Mouse (Mus musculus) layer of hippocampus, adult 18-20 months (tissue): Measurements from ENCODE around the gene Rif1. TPM values are rescaled to one million over a fixed set of nuclear protein-coding genes. Genes with fewer than 3 reads are reported as not detected.

ENCODE experiments used
- DNase-seq, 2 experiments: peaks; one replicate each; pipeline ENCODE4 v3.0.0; 2022; ENCODE audit warnings: low spot score in 2 of 2
- long read RNA-seq: library from polyadenylated mRNA; stranded (forward); transcript quantifications from one replicate; pipeline ENCODE4 v2.0.0, GENCODE M21; 2021
- total RNA-seq, 2 experiments: library from RNA; stranded (reverse); gene quantifications; 2 replicates each; pipeline ENCODE4 v1.2.3; 2021

The Rif1 gene
- 10 to 100 TPM; 27.0 to 28.6 TPM for total RNA-seq
- long read RNA-seq, partial matches to known transcripts = 1 of 7 reads
- long read RNA-seq, other reads (novel, unspliced or antisense) = 6 of 7 reads

DNA sequence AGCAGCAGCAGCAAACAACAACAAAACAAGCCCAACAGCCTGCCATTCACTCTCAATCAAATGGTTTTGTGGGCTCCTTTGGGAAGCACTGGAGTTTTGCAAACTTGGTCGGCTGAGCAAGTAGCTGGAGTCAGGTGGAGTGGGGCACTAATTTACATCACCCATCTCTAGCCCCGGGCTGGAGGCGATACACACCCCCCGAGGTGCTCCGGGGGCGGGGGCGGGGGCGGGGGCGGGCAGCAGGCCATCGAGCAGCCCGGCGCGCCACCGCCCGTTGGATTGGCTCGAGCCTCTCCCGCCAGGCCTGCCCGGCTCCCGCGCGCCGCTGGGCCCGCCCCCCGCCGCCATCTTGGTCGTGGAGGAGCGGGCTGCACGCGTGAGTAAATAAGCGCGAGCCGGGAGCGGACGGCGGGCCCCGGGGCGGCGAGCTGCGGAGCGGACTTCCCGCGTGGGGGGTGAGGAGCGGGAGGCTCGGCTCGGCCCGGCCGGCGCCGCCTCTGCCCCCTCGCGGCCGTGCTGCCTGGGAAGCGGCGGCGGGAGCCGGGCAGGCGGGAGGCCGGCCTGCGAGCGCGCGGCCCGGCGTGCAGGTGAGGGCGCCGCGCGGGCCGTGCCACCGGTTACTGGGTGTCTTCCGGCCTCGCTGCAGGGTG lies at the start of gene Rif1:
Rif1 (plus strand) TSS at position 342 of the 650 bp plus-strand sequence.
- peak; percentile 70 to 83 for DNase-seq

DNA sequence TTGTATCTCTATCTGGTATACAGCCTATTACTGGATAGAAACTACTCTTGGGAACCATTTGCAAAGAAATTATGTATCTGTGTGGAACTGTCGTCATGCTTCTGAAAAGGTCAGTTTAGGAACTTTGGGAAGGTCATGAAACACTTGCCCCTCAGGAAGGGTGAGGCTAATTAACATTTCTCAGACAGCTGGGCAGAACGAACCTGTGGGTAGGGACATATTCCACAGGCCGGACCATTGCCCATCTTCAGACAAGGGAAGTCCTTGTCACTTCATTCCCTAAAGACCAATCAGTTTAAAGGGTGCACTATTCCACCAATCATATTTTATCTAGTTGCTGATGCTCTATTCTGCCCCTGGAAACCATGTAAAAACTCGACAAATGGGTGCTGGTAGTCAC lies 45.6 kb upstream of the Rif1 start:
- DNase-seq = no peak

DNA sequence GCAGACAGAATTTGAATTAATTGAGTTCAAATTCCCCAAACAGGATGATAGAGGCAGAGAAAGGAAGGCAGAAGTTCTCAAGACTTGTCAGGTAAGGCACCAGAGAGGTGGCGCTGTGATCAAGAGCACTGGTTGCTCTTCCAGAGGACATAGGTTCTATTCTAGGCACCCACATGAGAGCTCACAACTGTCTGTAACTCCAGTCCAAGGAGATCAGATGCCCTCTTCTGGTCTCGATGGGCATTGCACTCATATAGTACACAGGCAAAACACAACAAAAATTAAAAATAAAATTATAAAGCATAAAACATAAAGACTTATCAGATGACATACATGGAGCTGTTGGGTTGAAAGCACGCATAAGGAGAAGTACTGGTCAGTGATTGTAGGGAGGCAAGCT lies 43.2 kb upstream of the Rif1 start:
- no peak for DNase-seq

DNA sequence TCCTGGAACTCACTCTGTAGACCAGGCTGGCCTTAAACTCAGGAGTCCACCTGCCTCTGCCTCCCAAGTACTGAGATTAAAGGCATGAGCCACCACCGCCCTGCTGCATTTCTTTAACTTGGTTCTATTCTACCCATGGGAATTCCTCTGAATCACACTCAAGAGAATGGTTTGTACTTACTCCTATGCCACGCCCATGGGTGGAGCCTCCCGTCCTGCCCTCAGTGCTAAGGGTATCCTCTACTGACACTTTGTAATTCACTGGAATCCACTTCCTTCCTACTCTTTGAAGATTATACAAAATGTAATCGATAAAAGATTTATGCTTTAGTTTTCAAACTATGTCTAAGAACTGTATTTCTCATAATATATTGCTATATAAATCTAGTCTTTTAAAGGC lies 41.1 kb upstream of the Rif1 start:
- no peak for DNase-seq

DNA sequence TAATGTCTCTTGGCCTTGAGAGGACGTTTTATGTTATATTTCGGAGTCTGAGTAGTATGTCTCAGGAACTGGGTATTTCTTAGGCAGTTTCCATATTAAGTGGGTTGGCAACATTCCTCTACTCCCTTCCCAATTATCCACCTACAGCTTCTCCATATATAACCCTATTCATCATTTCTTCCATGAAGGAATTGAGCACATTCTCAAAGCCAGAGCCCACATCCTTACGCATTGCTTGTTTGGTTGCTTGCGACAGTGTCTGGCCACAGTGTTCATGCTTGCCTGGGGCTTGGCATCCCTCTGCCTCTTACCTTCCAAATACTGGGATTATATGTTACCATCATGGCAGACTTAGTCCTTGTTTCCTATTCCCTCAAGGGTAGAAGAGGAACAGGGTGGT lies 38.0 kb upstream of the Rif1 start:
- no peak for DNase-seq

DNA sequence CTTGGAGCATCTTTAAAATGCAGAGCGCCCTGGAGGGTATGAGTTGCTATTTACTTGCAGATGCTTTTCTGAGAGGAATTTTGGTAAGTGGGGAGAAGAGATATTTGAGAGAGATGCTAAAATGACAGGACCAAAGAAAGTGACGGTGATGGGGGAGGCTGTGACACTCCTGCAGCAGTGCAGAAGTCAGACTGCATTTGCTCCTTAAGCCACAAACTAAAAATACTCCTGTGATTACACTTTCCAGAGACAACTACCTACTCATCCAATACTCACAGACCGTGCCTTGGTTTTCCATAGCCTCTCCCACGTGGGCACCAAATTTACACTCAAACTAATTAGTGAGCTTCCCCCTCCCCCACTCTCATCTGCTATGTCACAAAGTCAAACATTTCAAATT lies 37.5 kb upstream of the Rif1 start:
- DNase-seq = no peak

DNA sequence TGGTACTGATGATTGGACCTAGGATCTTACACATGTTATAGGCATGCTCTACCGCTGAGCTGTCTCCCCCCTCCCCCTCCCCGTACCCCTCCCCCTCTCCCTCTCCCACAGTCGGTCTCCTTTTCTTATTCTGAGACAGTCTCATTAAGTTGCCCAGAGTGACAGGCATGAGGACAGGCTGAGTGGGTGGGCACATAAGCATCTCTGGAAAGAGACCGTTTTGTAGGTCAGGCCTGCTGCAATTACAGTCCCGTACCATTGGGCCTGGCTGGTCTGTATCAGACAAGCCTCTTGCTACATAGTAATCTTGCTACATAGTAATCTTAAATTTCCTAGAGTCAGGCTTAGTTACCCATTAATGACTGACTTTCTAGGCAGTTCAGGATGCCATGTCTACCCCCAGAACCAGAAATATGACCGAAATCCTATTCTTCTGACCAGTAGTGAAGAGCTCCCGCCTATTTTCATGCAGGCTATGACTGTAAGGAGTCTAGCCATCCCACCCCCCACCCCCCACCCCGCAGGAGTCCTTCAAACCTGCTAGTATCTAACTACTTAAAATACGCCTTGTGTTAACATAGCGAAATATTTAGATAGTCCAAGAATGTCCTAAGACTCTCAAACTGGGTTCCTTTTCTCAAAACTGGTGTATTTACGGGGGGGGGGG lies 35.6 kb upstream of the Rif1 start:
- DNase-seq = no peak

DNA sequence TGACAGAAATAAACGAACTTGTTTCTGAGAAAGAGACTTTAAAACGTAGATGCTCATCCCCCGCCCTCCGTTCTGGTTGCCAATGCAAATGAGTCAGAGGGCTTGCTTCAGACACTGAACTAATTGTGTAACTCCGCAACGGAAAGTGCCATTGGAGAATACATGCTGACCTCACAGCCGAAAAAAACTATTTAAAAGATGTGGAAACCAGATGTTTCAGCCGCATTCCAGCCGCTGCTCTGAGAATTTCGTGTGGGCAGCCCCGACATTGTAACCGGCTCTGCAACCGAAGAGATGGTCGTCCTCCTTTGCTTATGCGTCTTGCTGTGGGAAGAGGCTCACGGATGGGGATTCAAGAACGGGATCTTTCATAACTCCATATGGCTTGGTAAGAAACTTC lies 34.8 kb upstream of the Rif1 start, which contains the start of gene Tnfaip6:
Tnfaip6 (plus strand) TSS at position 128 of the 400 bp plus-strand sequence.
- peak; percentile 13 to 63 for DNase-seq

DNA sequence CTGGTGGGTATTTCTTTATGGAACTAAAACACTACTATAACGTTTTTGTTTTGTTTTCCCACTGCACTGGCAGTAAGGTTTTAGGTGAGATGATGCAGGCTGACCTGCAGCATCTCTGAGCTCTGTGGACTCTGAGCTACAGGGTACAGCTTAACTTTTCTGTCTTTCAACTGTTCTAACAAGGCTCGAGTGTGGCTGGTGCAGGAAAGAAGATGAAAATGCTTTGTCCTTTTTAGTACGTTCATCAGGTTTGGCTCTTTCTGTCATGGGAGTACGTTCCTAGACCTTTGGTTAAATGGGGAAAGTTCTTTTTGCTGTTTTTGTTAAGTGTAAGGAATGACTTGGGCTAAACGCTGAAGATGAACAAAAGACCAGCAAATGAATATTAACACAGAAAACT lies 34.1 kb upstream of the Rif1 start:
- no peak for DNase-seq

DNA sequence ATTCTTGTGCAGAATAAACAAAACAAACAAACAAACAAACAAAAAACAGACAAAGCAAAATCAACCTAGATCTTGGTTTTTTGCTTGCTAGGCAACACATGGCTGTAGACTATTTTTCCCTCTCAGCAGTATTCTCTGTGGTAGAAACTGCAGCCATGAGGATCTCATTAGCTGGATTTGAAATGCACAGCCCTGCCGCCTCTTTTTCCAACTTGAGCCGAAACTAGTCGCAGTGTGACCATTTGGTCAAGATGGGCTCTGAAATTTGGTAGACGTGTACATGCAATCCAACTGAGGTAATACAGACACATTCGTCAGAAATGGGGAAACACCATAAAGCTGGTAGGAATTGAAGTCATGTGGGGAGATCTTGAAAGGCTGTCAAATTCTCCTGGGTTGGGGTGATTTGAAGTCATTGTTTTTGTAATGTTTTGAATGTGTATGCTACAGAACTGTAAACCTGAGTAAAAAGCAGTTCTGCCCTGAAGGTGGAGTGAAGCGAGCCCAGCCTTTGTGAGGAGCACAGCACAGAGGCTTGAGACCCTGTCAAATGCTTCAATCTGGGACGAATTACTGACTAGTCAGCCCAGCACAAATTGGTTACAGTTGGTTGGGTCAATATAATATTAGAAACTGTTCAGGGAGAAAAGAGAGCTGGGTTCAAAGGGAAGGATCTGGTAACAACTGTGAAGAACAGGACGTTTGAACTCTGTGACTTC lies 33.4 kb upstream of the Rif1 start:
- no peak for DNase-seq

DNA sequence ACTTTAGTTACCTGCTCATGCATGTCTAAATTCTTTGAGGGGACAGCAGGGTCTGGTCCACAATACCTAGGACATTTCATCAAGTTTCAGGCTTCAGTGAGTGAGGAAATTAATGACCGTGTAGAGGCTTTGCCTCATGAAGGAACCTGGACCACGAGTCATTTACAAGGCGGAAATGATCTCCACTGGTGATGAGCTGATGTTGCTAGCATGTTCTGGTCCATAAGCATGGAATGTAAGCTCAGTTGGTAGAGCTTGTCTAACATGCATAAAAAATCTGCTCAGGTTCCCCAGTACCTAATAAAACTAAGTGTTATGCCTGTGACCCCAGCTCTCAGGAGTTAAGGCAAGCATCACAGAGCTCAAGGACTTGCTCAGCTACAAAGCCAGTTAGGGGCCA lies 30.5 kb upstream of the Rif1 start:
- no peak for DNase-seq

DNA sequence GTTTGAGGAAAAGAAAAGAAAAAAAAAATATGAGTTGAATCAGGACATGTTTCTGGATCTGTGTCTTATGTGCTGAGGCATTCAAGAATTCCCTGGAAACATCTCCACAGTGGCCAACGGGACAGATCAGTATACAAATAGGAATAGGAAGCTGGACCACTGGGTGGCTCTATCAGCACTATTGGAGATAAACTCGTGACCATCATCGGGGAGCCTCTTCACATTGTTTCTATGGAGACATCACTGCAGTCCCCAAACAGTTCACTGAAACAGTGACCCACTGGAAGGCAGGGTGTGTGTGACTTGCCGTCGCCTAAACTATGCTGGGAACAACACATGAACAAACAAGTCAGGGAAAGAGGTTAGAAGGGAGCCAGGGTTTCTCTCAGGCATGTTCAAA lies 29.9 kb upstream of the Rif1 start:
- peak in 1 of 2 experiments; percentile 30 for DNase-seq

DNA sequence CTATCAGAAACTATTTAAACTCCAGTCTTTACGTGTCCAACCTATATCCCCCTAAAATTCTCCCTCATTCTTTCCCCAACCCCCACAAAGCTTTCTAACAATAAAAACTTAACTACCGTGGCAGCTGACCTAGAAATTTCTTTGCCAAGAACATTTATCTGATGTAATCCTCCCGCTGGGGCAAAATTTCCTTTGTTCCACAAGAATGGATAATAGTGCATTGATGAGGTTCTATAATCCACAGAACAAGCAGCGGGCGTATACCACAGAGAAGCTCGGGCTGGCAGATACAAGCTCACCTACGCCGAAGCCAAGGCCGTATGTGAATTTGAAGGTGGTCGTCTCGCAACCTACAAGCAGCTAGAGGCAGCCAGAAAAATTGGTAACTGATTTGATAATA lies 29.1 kb upstream of the Rif1 start:
- peak in 1 of 2 experiments; percentile 28 for DNase-seq

DNA sequence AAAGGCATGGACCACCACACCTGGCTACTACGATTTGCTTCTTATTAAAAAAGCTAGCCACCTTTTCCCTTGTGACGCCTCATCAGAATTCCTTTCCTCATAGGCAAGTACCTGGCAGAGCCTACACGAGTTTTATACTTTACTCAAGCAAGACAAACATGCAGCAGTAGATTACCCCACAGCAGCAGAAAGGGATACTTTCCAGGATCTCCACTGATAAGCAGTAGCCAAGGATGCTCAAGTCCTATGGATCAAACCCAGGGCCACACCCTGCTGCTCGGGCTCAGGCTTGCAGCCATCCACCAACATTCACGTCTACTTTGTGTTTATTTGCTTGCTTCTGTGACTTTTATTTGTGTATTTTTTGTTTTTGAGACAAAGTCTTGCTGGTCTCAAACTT lies 26.6 kb upstream of the Rif1 start:
- DNase-seq = no peak

DNA sequence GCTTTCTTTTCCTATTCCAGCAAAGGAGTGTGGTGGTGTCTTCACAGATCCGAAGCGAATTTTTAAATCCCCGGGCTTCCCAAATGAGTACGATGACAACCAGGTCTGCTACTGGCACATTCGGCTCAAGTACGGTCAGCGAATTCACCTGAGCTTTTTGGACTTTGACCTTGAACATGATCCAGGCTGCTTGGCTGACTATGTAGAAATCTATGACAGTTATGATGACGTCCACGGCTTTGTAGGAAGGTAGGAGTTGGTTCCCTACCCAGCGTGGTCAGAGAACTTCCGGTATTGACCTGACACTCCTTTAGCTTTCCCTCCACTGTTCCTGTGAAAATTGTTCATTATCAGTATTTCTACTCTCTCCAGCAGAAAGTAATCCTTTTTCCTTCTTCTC lies 21.8 kb upstream of the Rif1 start:
- DNase-seq = no peak

DNA sequence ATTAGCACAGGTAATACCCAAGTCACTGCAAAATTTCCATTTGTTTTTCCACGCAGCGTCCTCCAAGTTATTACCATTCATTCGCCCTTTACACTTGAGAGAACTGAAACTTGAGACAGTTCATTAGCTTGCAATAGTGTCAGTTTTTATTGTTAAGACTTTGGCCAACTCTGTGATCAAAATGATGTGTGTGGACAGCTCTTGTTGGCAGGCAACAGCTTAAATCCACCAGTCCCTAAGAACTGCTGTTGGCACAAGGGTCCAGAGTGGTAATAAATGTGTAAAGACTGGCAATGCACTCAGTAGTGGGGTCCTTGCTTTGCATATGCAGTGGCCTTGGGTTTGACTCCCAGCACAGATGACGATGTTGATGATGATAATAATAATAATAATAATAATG lies 20.3 kb upstream of the Rif1 start:
- DNase-seq = no peak

DNA sequence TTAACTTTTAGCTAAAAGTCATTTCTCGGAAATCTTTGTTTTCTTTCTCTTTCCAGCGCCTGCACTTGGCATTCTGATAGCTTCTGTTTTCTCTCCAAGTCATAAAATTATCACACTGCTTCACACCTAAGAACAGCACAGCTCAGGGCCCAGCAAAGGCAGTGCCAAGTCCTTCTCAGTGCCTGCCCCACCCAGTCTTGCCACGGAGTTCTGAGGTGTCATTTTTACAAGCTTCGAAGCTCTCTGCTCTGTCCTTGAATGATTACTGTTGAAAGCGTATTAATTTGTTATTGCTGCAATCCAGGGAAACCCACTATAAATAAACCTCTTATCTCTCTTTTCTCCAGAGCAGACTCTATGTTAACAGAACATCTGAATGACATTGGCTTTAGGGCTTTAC lies 19.1 kb upstream of the Rif1 start:
- no peak for DNase-seq

DNA sequence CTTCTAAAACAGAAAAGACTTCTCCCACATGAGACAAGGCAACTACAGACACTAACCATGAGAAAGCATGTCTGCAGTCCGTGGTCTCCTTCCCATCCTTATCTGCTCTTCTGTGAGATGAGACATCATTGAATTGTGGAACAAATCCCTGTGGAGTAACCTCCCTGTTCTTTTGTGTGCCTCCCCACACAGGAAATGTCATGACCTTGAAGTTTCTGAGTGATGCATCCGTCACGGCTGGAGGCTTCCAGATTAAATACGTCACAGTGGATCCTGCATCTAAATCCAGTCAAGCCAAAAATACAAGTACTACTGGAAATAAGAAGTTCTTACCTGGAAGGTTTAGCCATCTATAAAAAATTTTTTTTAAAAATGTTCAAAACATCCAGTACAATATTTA lies 17.0 kb upstream of the Rif1 start:
- no peak for DNase-seq

DNA sequence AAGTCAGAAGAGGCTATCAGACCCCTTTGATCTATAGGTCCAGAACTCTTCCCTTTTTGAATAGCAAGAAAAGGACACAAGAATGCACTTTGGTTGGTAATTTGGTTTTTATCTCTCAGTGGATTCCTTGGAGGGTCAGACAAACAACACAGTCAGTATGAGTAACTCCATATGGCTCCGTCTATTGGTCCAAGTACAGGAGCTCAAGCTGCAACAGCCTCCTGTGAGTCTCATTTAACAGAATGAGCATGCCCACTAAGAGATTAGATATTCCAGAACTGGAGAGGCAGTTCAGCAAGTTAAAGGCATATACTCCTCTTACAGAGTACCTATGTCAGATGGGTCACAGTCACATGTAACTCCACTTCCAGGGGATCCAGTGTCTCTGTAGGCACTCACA lies 15.5 kb upstream of the Rif1 start:
- DNase-seq = no peak

DNA sequence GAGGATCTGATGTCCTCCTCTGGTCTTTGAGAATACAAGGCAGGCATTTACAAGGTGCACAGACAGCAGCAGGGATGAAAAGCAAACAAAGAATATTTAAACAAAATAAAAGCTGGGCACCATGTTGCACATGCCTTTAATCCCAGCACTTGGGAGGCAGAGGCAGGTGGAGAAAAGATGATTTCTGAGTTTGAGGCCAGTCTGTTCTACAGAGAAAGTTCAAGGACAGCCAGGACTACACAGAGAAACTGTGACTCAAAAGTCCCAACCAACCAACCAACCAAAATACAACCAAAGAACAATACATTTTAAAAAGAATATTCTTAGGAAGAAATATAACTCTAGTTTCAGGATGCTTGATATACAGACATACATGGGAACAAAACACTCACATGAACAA lies 15.0 kb upstream of the Rif1 start:
- DNase-seq = no peak

DNA sequence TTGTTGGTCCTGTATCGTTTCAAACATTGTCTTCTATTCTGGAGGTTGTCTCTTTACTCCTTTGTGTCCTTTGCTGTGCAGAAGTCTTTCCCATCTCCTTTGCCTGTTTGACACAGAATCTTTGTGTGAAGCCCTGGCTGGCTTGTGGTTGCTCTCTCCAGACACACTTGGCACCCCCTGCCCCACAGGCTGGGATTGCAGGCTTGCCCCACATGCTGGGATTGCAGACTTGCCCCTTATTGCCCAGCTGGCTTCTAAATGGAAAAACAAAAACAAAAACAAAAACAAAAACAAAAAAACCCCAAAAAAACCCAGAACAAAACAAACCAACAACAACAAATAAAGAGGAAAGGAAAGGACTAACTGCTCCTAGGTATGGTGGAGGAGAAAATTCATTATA lies 4.0 kb upstream of the Rif1 start:
- DNase-seq = no peak

DNA sequence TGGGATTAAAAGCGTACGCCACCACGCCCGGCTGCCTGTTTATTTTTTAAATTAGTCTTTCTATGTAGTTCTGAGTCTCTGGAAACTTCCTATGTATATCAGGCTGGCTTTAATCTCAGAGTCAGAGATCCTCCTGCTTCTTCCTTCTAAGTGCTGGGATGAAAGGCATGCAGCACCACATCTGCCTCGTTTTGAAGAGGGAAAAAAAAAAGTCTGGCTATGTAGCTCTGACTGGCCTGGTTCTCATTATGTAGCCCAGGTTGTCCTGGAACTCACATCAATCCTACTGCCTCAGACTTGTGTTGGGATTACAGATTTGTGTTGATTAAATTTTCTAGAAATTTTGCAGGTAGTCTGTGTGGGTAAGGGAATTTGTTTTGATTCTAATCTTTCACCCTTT lies 1.8 kb upstream of the Rif1 start:
- no peak for DNase-seq
